Mouse (Mus musculus) MEL (cell line): Measurements from ENCODE around the gene Ksr1. TPM values are rescaled to one million over a fixed set of nuclear protein-coding genes. Genes with fewer than 3 reads are reported as not detected.

ENCODE experiments used
- DNase-seq: peaks from one replicate; pipeline ENCODE4 v3.0.0; 2011; ENCODE audit warnings: low read depth, low spot score
- H3K27ac ChIP-seq: 2 replicates; pipeline ENCODE4 v1.5.1; 2012; ENCODE audit warnings: low read depth, mild to moderate bottlenecking, control low read depth, low read length, moderate library complexity; ENCODE audit not compliant: control insufficient read depth
- H3K27me3 ChIP-seq, 2 experiments: fragments of 150-350 bp in 1 of 2; sonication (generic) in 1 of 2; 2 replicates each; pipeline ENCODE4 v1.6.1; 2012; ENCODE audit warnings: low read length in 2 of 2, mild to moderate bottlenecking in 2 of 2, improper control_type of control experiment in 1 of 2, moderate library complexity in 1 of 2; ENCODE audit not compliant: insufficient read depth in 2 of 2, control insufficient read depth in 1 of 2
- H3K36me3 ChIP-seq, 2 experiments: 2 replicates each; pipeline ENCODE4 v1.6.1; 2012 to 2014; ENCODE audit warnings: low read length in 2 of 2, improper control_type of control experiment in 1 of 2, inconsistent platforms in 1 of 2, mild to moderate bottlenecking in 1 of 2; ENCODE audit not compliant: insufficient read depth in 2 of 2, control insufficient read depth in 1 of 2
- H3K4me1 ChIP-seq, 2 experiments: fragments of 150-350 bp in 1 of 2; sonication (generic) in 1 of 2; 2 replicates each; pipeline ENCODE4 v1.6.1; 2012; ENCODE audit warnings: low read length in 2 of 2, improper control_type of control experiment in 1 of 2, mild to moderate bottlenecking in 1 of 2; ENCODE audit not compliant: insufficient read depth in 2 of 2, control insufficient read depth in 1 of 2
- H3K4me3 ChIP-seq, 2 experiments: fragments of 150-350 bp in 1 of 2; sonication (generic) in 1 of 2; 2 replicates each; pipeline ENCODE4 v1.5.1; 2012; ENCODE audit warnings: low read depth in 2 of 2, low read length in 2 of 2, mild to moderate bottlenecking in 2 of 2, moderate library complexity in 2 of 2, control low read depth in 1 of 2, improper control_type of control experiment in 1 of 2; ENCODE audit not compliant: control insufficient read depth in 1 of 2, insufficient read depth in 1 of 2
- H3K79me2 ChIP-seq: 2 replicates; pipeline ENCODE4 v1.6.1; 2012; ENCODE audit warnings: mild to moderate bottlenecking, low read length, moderate library complexity; ENCODE audit not compliant: control insufficient read depth, poor library complexity, insufficient read depth
- H3K9ac ChIP-seq: 2 replicates; pipeline ENCODE4 v1.6.1; 2012; ENCODE audit warnings: low read depth, mild to moderate bottlenecking, control low read depth, low read length, moderate library complexity; ENCODE audit not compliant: control insufficient read depth, poor library complexity, severe bottlenecking
- H3K9me3 ChIP-seq: fragments of 150-350 bp; sonication (generic); replicated peaks from 2 replicates; pipeline ENCODE4 v1.6.1; 2012; ENCODE audit warnings: mild to moderate bottlenecking, low read length, improper control_type of control experiment, moderate library complexity; ENCODE audit not compliant: insufficient read depth
- BHLHE40 ChIP-seq: IDR thresholded peaks from 2 replicates; pipeline ENCODE4 v1.6.1; 2012; ENCODE audit warnings: low read depth, mild to moderate bottlenecking, inconsistent platforms, low read length, improper control_type of control experiment, borderline replicate concordance
- CHD2 ChIP-seq: IDR thresholded peaks from 2 replicates; pipeline ENCODE4 v1.6.1; 2011; ENCODE audit warnings: low read length, improper control_type of control experiment
- E2F4 ChIP-seq: IDR thresholded peaks from 2 replicates; pipeline ENCODE4 v1.6.1; 2011; ENCODE audit warnings: low read depth, low read length, improper control_type of control experiment, borderline replicate concordance
- ELF1 ChIP-seq: IDR thresholded peaks from 2 replicates; pipeline ENCODE4 v1.6.1; 2014; ENCODE audit warnings: low read depth, mild to moderate bottlenecking, inconsistent platforms, low read length, improper control_type of control experiment, moderate library complexity
- EP300 ChIP-seq, 2 experiments: IDR thresholded peaks; 2 replicates each; pipeline ENCODE4 v1.6.1; 2011; ENCODE audit warnings: improper control_type of control experiment in 2 of 2, low read length in 2 of 2, low read depth in 1 of 2, mild to moderate bottlenecking in 1 of 2
- ETS1 ChIP-seq: IDR thresholded peaks from 2 replicates; pipeline ENCODE4 v1.6.1; 2012; ENCODE audit warnings: low read depth, mild to moderate bottlenecking, inconsistent platforms, low read length, improper control_type of control experiment, moderate library complexity
- HCFC1 ChIP-seq: IDR thresholded peaks from 2 replicates; pipeline ENCODE4 v1.6.1; 2012; ENCODE audit warnings: low read depth, mild to moderate bottlenecking, inconsistent platforms, low read length, improper control_type of control experiment, moderate library complexity
- MAFK ChIP-seq: IDR thresholded peaks from 2 replicates; pipeline ENCODE4 v1.6.1; 2011; ENCODE audit warnings: low read depth, mild to moderate bottlenecking, low read length, improper control_type of control experiment, borderline replicate concordance
- MAX ChIP-seq: IDR thresholded peaks from 2 replicates; pipeline ENCODE4 v1.6.1; 2011; ENCODE audit warnings: low read length, improper control_type of control experiment
- MXI1 ChIP-seq: IDR thresholded peaks from 2 replicates; pipeline ENCODE4 v1.6.1; 2011; ENCODE audit warnings: mild to moderate bottlenecking, low read depth, low read length, improper control_type of control experiment
- MYB ChIP-seq: IDR thresholded peaks from 2 replicates; pipeline ENCODE4 v1.6.1; 2011; ENCODE audit warnings: mild to moderate bottlenecking, low read depth, low read length, improper control_type of control experiment
- MYC ChIP-seq: IDR thresholded peaks from 2 replicates; pipeline ENCODE4 v1.6.1; 2011; ENCODE audit warnings: low read depth, mild to moderate bottlenecking, low read length, improper control_type of control experiment, moderate library complexity
- NELFE ChIP-seq: IDR thresholded peaks from 2 replicates; pipeline ENCODE4 v1.6.1; 2011; ENCODE audit warnings: low read depth, low read length, improper control_type of control experiment
- NRF1 ChIP-seq: IDR thresholded peaks from 2 replicates; pipeline ENCODE4 v1.6.1; 2014; ENCODE audit warnings: low read depth, mild to moderate bottlenecking, inconsistent platforms, low read length, improper control_type of control experiment, moderate library complexity; ENCODE audit not compliant: poor library complexity, insufficient read depth, severe bottlenecking
- POLR2A ChIP-seq, 2 experiments: IDR thresholded peaks; 2 replicates each; pipeline ENCODE4 v1.6.1; 2011 to 2012; ENCODE audit warnings: low read length in 2 of 2, mild to moderate bottlenecking in 2 of 2, control low read depth in 1 of 2, improper control_type of control experiment in 1 of 2, low read depth in 1 of 2, moderate library complexity in 1 of 2; ENCODE audit not compliant: control insufficient read depth in 1 of 2, insufficient read depth in 1 of 2, poor library complexity in 1 of 2
- POLR2AphosphoS5 ChIP-seq: IDR thresholded peaks from 2 replicates; pipeline ENCODE4 v1.6.1; 2012; ENCODE audit warnings: low read depth, borderline replicate concordance, mild to moderate bottlenecking, inconsistent platforms, low read length, moderate library complexity, mixed read lengths
- RCOR1 ChIP-seq: IDR thresholded peaks from 2 replicates; pipeline ENCODE4 v1.6.1; 2012; ENCODE audit warnings: low read depth, mild to moderate bottlenecking, inconsistent platforms, low read length, improper control_type of control experiment
- SIN3A ChIP-seq: IDR thresholded peaks from 2 replicates; pipeline ENCODE4 v1.6.1; 2012; ENCODE audit warnings: low read length, improper control_type of control experiment, inconsistent platforms
- TAL1 ChIP-seq: IDR thresholded peaks from 2 replicates; pipeline ENCODE4 v1.6.1; 2012; ENCODE audit warnings: mild to moderate bottlenecking, inconsistent platforms, low read length, moderate library complexity, mixed read lengths
- TBP ChIP-seq: IDR thresholded peaks from 2 replicates; pipeline ENCODE4 v1.8.0; 2011; ENCODE audit warnings: low read depth, low read length, improper control_type of control experiment
- USF1 ChIP-seq: IDR thresholded peaks from 2 replicates; pipeline ENCODE4 v1.6.1; 2014; ENCODE audit warnings: low read depth, mild to moderate bottlenecking, inconsistent platforms, low read length, improper control_type of control experiment, moderate library complexity
- ZC3H11A ChIP-seq: IDR thresholded peaks from 2 replicates; pipeline ENCODE4 v1.6.1; 2012; ENCODE audit warnings: low read depth, mild to moderate bottlenecking, inconsistent platforms, low read length, improper control_type of control experiment
- ZKSCAN1 ChIP-seq: IDR thresholded peaks from 2 replicates; pipeline ENCODE4 v1.6.1; 2012; ENCODE audit warnings: low read depth, mild to moderate bottlenecking, inconsistent platforms, low read length, improper control_type of control experiment, moderate library complexity
- ZNF384 ChIP-seq: IDR thresholded peaks from 2 replicates; pipeline ENCODE4 v1.6.1; 2012; ENCODE audit warnings: low read depth, mild to moderate bottlenecking, inconsistent platforms, low read length, improper control_type of control experiment
- polyA plus RNA-seq, 2 experiments: library from polyadenylated mRNA; stranded (reverse) in 1 of 2; unstranded in 1 of 2; fragments of >175 nt in 1 of 2; fragments of >200 nt in 1 of 2; gene quantifications; 2 replicates each; pipeline versions ENCODE4 v1.2.1 to v1.2.4; 2012; ENCODE audit warnings: low replicate concordance in 2 of 2, low read depth in 1 of 2; ENCODE audit not compliant: insufficient read length in 2 of 2, insufficient read depth in 1 of 2, missing spikeins in 1 of 2
- total RNA-seq: library from RNA; depleted of rRNA; stranded (reverse); fragments of 300-350 nt; gene quantifications from 2 replicates; pipeline ENCODE4 v1.2.3, GENCODE M21; 2012

Gene Ksr1
- total and polyA plus RNA-seq, 3 experiments = 9.7 to 18.4 TPM; not detected in 1

GRCm38 (mm10) chr11:78976731-78977510 lies 169.3 kb downstream of the Ksr1 start (continued):
- TF ChIP-seq HCFC1 = no peak
- no peak for TF ChIP-seq MAFK

GRCm38 (mm10) chr11:78973381-78974150 lies 172.6 kb downstream of the Ksr1 start:
- Histone ChIP-seq H3K9ac (no peak overlapping the region), H3K79me2 (peaks cover 7% of the 10 kb centered on the region; the same call in 1 of the 2 replicates), H3K27me3 (no peaks in the 10 kb centered on the region), H3K9me3 (no peaks in the 10 kb centered on the region), H3K27ac (no peak overlapping the region), H3K4me1 (no peaks in the 10 kb centered on the region), H3K4me3 (no peak overlapping the region), H3K36me3 (peaks cover 1 to 65% of the 10 kb centered on the region in 2 experiments; a peak in 3 of 4 replicates)
- TF ChIP-seq POLR2A (IDR thresholded peaks at IDR 0.05; ENCODE audit: control insufficient read depth in 1 of 2, insufficient read depth in 1 of 2, low read depth in 1 of 2, low read length in 2 of 2, poor library complexity in 1 of 2) (no peak), CHD2 (no peak), RCOR1 (no peak), MAX (no peak), ZKSCAN1 (no peak), ZC3H11A (no peak), USF1 (no peak), NELFE (no peak), ELF1 (no peak)
- no peak for DNase-seq

GRCm38 (mm10) chr11:78972811-78973351 lies 173.3 kb downstream of the Ksr1 start:
- H3K36me3 ChIP-seq = peaks cover 0 to 64% of the 10 kb centered on the region in 2 experiments; a peak in 2 of 4 replicates

More at GRCm38 (mm10) chr11:78972811-78973351, 173.3 kb downstream of the Ksr1 start:
- Histone ChIP-seq H3K4me3 (no peak overlapping the region), H3K79me2 (peaks cover 2% of the 10 kb centered on the region; the same call in 1 of the 2 replicates), H3K4me1 (no peaks in the 10 kb centered on the region), H3K9me3 (no peaks in the 10 kb centered on the region), H3K9ac (no peak overlapping the region), H3K27ac (no peak overlapping the region), H3K27me3 (no peaks in the 10 kb centered on the region)
- TF ChIP-seq MAX = no peak
- TF ChIP-seq ZC3H11A = no peak
- TF ChIP-seq MAFK = no peak
- no peak for TF ChIP-seq ZKSCAN1
- no peak for TF ChIP-seq TBP
- TF ChIP-seq TAL1 = no peak
- no peak for TF ChIP-seq E2F4
- no peak for TF ChIP-seq SIN3A
- TF ChIP-seq MYB = no peak
- no peak for TF ChIP-seq MXI1
- no peak for TF ChIP-seq BHLHE40
- no peak for TF ChIP-seq POLR2AphosphoS5
- no peak for TF ChIP-seq HCFC1
- TF ChIP-seq ETS1 = no peak
- TF ChIP-seq MYC = no peak
- no peak for TF ChIP-seq ZNF384
- no peak for TF ChIP-seq EP300 (IDR thresholded peaks at IDR 0.05; ENCODE audit: low read depth in 1 of 2, low read length in 2 of 2)
- no peak for TF ChIP-seq NELFE
- TF ChIP-seq NRF1 = no peak
- DNase-seq = no peak
